Mouse (Mus musculus): ENCODE results near the gene Dis3. TPM values are rescaled to one million over a fixed set of nuclear protein-coding genes. Genes with fewer than 3 reads are reported as not detected.
A peak's percentile ranks its signal among the peaks of the same experiment; 100 is the strongest.
"Not testable (repeated sequence)": the region's sequence is repeated elsewhere in the genome, so short reads cannot be mapped to it uniquely, and the experiment has no call there.

The Dis3 gene
- total and polyA plus RNA-seq, 2 experiments from 2014 or later = 16.3 to 26.1 TPM

DNA sequence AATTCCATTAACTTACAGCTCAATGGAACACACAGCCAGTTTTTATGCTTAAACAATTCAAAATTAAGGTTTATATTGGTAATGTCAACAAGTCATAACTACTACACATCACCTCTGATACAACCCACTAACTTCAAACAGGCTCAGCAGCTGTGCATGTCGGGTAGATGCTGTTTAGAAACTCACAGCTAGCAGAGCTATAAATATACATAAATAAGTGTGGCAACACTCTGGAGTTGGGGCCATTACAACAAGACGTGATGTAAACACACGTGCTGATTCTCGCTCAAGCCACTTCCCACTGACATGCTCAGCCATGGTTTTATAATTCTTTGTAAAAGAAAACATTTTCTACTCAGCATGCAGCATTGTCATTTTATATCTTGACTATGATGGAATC, 63.5 kb downstream of the Dis3 start:
- WGBS = 81% methylated on average over 4 of the region's 4 CpGs
- H3K4me3 ChIP-seq (ENCODE audit: low read length) = no peak overlapping the region
- H3K4me2 ChIP-seq (ENCODE audit: low read depth, low read length) = no peak overlapping the region
- peaks cover 8% of the 10 kb centered on the region; the same call in 1 of the 2 replicates for H3K36me3 ChIP-seq (ENCODE audit: insufficient read depth, low read length)
- no peak for DNase-seq (ENCODE audit: low spot score)
- no peaks in the 10 kb centered on the region for H3K4me1 ChIP-seq (ENCODE audit: insufficient read depth, low read length)
- H3K9ac ChIP-seq (replicated peaks; ENCODE audit: low read length) = no peak overlapping the region
- no peaks in the 10 kb centered on the region for H3K27me3 ChIP-seq (ENCODE audit: insufficient read depth, low read length)
- H3K9me3 ChIP-seq (ENCODE audit: low read length) = no peaks in the 10 kb centered on the region
- no peak for ATAC-seq
- no peak for TF ChIP-seq CTCF (IDR thresholded peaks at IDR 0.05; ENCODE audit: low read depth)
- H3K27ac ChIP-seq = no peak overlapping the region

- not testable (repeated sequence) for DNase-seq (ENCODE audit: low spot score); H3K27ac ChIP-seq; H3K27me3 ChIP-seq (ENCODE audit: insufficient read depth, low read length); H3K4me3 ChIP-seq (ENCODE audit: low read length); H3K4me2 ChIP-seq (ENCODE audit: low read depth, low read length); H3K36me3 ChIP-seq (ENCODE audit: insufficient read depth, low read length); H3K9me3 ChIP-seq (ENCODE audit: low read length); ATAC-seq; H3K4me1 ChIP-seq (ENCODE audit: insufficient read depth, low read length); H3K9ac ChIP-seq (replicated peaks; ENCODE audit: low read length)
- 92% methylated on average over 8 of the region's 8 CpGs for WGBS
These were observed 64.7 kb downstream of the Dis3 start for GRCm38 (mm10) chr14:99034851-99035250.

DNA sequence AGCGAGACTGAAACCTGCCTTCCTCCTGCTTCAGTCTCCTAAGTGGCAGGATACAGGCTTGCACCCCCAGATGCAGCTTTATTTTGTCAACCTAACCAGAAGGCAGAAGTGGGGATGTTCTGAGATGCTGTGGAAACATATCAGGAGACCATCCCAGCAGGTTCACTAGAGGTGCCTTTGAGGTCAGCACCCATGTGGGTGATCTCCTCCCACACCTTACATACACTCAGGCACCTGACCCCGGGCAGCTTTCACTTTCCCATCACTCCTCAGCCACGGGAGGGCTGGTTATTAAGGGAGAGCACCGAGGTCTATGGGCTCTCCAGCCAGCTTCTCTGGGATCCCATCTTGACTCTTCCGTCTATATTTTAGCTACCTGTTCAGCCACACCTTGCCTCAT, 67.0 kb downstream of the Dis3 start:
- ATAC-seq = 0 out of 2 replicates have a peak, but pooled peaks have one; percentile 38
- Histone ChIP-seq H3K4me1 (ENCODE audit: insufficient read depth, low read length) (no peaks in the 10 kb centered on the region), H3K27me3 (ENCODE audit: insufficient read depth, low read length) (no peaks in the 10 kb centered on the region), H3K36me3 (ENCODE audit: insufficient read depth, low read length) (peaks cover 3% of the 10 kb centered on the region; the same call in 1 of the 2 replicates), H3K27ac (no peak overlapping the region), H3K9ac (replicated peaks; ENCODE audit: low read length) (no peak overlapping the region), H3K9me3 (ENCODE audit: low read length) (no peaks in the 10 kb centered on the region), H3K4me3 (ENCODE audit: low read length) (no peak overlapping the region), H3K4me2 (ENCODE audit: low read depth, low read length) (no peak overlapping the region)
- 81% methylated on average over 5 of the region's 5 CpGs for WGBS
- DNase-seq (ENCODE audit: low spot score) = no peak
- TF ChIP-seq CTCF (IDR thresholded peaks at IDR 0.05; ENCODE audit: low read depth) = no peak

DNA sequence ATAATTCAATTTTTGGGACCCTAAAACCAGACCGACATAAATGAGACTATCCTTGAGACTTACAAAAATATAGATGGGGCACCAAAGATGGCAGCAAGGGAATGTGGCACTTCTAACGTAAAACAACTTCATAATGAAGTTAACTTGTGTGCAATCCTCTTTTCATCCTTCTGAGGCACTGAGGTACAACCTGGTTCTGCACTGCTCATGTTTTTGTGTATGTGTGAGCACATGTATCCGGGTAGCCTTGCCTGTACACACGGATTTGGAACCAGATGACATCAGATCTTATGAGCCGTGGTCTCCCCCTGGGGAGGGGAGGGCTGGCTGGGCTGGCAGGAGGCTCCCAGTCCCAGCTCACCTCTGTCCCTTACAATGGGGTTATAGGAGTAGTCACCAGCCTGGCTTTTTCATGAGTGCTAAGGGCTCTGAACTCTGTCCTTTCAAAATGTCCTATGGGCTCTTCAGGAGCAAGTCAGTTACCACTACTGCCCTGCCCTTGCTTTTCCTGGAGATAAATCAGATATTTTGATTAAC, 68.2 kb downstream of the Dis3 start:
- Histone ChIP-seq H3K4me2 (ENCODE audit: low read depth, low read length) (no peak overlapping the region), H3K36me3 (ENCODE audit: insufficient read depth, low read length) (peaks cover 3% of the 10 kb centered on the region; the same call in 1 of the 2 replicates), H3K4me1 (ENCODE audit: insufficient read depth, low read length) (no peaks in the 10 kb centered on the region), H3K4me3 (ENCODE audit: low read length) (no peak overlapping the region), H3K9me3 (ENCODE audit: low read length) (no peaks in the 10 kb centered on the region), H3K27ac (no peak overlapping the region), H3K27me3 (ENCODE audit: insufficient read depth, low read length) (no peaks in the 10 kb centered on the region), H3K9ac (replicated peaks; ENCODE audit: low read length) (no peak overlapping the region)
- DNase-seq (ENCODE audit: low spot score) = no peak
- TF ChIP-seq CTCF (IDR thresholded peaks at IDR 0.05; ENCODE audit: low read depth) = no peak
- 83% methylated on average over 5 of the region's 5 CpGs for WGBS
- no peak for ATAC-seq

DNA sequence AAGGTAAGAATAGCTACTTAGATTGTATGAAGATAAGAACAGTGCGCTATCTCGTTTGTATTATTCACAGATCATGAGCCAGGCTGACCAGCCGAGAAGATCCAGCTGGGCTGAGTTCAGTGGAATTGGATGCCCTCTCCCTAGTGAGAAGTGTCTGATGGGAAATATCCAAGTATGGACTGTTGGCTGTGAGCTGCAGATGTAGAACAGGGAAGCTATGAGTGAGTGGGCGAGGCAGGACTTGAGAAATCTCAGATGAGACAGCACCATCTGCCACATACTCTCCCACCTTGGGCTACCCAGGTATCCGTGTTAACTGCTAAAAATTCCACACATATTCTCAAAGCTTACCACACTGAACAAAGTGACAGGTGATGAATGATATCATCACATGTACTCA, 69.6 kb downstream of the Dis3 start:
- TF ChIP-seq CTCF (IDR thresholded peaks at IDR 0.05; ENCODE audit: low read depth) = no peak
- ATAC-seq (no peak), DNase-seq (ENCODE audit: low spot score) (no peak)
- no peaks in the 10 kb centered on the region for H3K36me3 ChIP-seq (ENCODE audit: insufficient read depth, low read length)
- no peak overlapping the region for H3K27ac ChIP-seq
- H3K4me1 ChIP-seq (ENCODE audit: insufficient read depth, low read length) = no peaks in the 10 kb centered on the region
- H3K9ac ChIP-seq (replicated peaks; ENCODE audit: low read length) = no peak overlapping the region
- H3K9me3 ChIP-seq (ENCODE audit: low read length) = no peaks in the 10 kb centered on the region
- no peak overlapping the region for H3K4me3 ChIP-seq (ENCODE audit: low read length)
- no peaks in the 10 kb centered on the region for H3K27me3 ChIP-seq (ENCODE audit: insufficient read depth, low read length)
- H3K4me2 ChIP-seq (ENCODE audit: low read depth, low read length) = no peak overlapping the region
- 73% methylated on average over 5 of the region's 5 CpGs for WGBS

Other genes starting within 250 kb of the Dis3 start
- gene Rpl36a-ps1, start 105.5 kb downstream of the Dis3 start, total RNA-seq (2014; rRNA removed) = not detected in 2 replicates
- not detected in 2 replicates for gene Rpl36a-ps1, start 105.5 kb downstream of the Dis3 start, polyA plus RNA-seq (2015; fragmentation: Nextera tagmentation; extraction: Ambion mirVana)
- 73.7 and 74.1 TPM in 2 replicates for gene Mzt1, start 53.6 kb downstream of the Dis3 start, total RNA-seq (2014; rRNA removed)
- 117 and 124 TPM in 2 replicates for gene Mzt1, start 53.6 kb downstream of the Dis3 start, polyA plus RNA-seq (2015; fragmentation: Nextera tagmentation; extraction: Ambion mirVana)
- 7.6 and 8.2 TPM in 2 replicates for gene Bora, start 53.5 kb downstream of the Dis3 start, total RNA-seq (2014; rRNA removed)
- gene Bora, start 53.5 kb downstream of the Dis3 start, polyA plus RNA-seq (2015; fragmentation: Nextera tagmentation; extraction: Ambion mirVana) = 13.3 and 15.8 TPM in 2 replicates
- 10.1 and 17.0 TPM in 2 replicates for gene Pibf1, start 346 bp downstream of the Dis3 start, total RNA-seq (2014; rRNA removed)
- 13.4 and 15.0 TPM in 2 replicates for gene Pibf1, start 346 bp downstream of the Dis3 start, polyA plus RNA-seq (2015; fragmentation: Nextera tagmentation; extraction: Ambion mirVana)
- 1.5 and 2.4 TPM in 2 replicates for gene Klf5, start 198.9 kb upstream of the Dis3 start, total RNA-seq (2014; rRNA removed)
- gene Klf5, start 198.9 kb upstream of the Dis3 start, polyA plus RNA-seq (2015; fragmentation: Nextera tagmentation; extraction: Ambion mirVana) = 3.5 and 3.7 TPM in 2 replicates

Measured in hindbrain, postnatal 0 days (tissue).